Mouse (Mus musculus) cerebellum, postnatal 36 days (tissue): ENCODE data around the gene Tpr.
A peak's percentile ranks its signal among the peaks of the same experiment; 100 is the strongest.

Experiments
- DNase-seq, 2 experiments: peaks; one replicate each; pipeline ENCODE4 v3.0.0; 2021 to 2022; ENCODE audit warnings: mixed read lengths in 2 of 2

Tpr gene

DNA sequence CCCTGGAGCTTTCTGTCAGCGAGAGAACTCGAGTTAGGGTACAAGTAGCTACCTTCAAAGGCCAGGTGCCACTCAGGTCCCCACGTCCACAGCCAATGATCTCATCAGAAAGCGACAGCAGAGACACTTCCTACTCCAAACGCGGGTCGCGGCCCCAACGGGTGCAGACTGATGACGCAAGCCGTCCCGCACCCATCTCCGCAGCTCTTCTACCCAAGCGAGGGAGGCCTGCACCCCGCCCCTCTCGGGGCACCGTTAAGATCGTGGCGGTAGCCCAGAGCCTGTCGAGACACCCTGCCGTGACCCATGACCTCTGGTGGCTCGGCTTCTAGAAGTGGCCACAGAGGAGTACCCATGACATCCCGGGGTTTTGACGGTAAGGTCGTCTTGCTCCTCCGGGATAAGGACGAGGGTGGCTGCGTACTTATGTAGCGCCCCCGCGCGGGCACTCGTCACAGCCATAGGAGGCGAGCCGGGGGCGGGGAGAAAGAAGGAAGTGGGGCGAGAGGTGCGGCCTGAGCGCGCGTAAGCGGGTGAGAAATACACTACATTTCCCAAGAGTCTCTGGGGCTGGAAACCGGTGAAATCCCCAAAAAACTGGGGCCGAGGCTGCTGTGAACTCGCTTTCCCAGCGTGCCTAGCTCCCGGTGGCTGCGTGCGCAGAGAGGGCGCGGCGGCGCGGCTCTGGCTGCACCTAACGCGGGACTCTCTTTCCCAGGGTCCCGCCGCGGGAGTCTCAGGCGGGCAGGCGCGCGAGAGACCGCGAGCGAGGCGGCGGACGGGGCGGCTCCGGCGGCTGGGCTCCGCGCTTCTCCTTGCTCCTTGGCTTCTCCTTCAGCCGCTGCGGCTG is at the start of gene Tpr, which contains the start of gene Odr4:
TSS of gene Tpr (plus strand) at position 201 of the 850 bp plus-strand sequence.
TSS of gene Odr4 (minus strand) at position 443 of the 850 bp plus-strand sequence.
- peak; percentile 99 for DNase-seq

GRCm38 (mm10) chr1:150360864-150361263 is 31.8 kb upstream of the Tpr start:
- no peak for DNase-seq

- DNase-seq: no peak
These were observed 19.7 kb upstream of the Tpr start for GRCm38 (mm10) chr1:150372895-150373294.

DNA sequence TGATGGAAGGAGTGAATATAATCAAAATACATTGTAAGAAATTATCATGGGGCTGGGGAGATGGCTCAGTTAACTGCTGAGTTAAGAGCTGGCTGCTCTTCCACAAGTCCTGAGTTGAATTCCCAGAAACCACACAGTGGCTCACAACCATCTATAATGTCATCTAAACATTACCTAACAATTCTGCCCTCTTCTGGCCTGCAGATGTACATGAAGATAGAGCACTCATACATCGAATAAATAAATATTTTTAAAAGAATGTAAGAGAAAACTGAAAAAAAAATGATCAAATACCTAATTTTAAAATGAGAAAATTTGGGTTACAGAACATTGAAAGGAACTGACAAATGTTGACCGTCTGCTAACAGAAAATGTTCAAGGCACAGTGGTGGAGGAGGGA is 18.4 kb upstream of the Tpr start:
- DNase-seq: no peak

DNA sequence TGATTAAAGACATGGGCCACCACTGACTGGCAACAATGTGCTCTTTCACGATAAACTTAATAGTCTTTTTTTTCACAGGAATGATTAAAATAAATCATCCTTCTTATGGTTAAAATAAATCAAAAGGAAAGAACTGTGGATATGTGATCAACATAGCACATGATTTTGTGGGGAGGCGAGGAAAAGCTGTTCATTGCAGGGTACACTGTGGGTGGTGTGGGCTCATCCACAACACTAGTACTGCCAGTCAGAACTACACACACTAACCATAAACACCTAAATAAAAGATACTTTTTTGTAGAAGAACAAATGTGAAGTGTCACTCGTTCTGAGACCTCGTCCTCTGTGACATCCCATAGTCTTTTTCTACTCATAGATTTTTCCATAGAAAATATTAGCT is 8.5 kb upstream of the Tpr start:
- no peak for DNase-seq

- no peak for DNase-seq
These were observed 5.1 kb upstream of the Tpr start for GRCm38 (mm10) chr1:150387572-150387971.

DNA sequence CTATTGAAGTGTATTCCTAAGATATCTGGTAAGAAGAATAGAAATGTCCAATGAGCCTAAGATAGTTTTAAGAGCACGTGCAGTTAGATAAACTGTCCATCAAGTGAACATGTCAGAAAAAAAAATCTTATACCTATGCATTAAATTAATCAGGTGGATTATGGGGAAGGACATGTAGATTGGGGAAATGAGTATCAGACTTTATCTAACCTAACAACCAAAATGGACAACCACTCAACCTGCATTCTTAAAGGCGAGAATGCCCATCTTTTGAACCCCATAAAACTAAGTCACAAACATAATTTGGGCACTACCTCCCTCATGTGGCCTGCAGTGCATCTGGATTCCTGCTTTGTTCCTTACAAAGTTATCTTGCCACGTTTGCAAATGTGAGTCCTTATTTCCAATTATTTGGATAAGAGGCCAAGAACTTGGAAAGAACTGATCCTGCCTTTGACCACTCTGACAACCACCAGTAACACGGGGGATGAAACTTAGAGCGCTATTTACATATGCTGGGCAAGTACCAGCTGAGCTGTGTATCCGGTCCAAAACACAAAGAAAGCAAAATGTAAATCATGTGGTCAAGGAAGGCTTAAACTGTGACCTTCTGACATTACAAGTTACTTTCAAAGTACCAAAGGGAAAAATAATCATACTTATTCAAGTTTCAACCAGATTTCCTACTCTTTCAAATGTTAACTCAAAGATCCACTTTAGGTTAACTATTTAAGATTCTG is 3.1 kb upstream of the Tpr start:
- no peak for DNase-seq

DNA sequence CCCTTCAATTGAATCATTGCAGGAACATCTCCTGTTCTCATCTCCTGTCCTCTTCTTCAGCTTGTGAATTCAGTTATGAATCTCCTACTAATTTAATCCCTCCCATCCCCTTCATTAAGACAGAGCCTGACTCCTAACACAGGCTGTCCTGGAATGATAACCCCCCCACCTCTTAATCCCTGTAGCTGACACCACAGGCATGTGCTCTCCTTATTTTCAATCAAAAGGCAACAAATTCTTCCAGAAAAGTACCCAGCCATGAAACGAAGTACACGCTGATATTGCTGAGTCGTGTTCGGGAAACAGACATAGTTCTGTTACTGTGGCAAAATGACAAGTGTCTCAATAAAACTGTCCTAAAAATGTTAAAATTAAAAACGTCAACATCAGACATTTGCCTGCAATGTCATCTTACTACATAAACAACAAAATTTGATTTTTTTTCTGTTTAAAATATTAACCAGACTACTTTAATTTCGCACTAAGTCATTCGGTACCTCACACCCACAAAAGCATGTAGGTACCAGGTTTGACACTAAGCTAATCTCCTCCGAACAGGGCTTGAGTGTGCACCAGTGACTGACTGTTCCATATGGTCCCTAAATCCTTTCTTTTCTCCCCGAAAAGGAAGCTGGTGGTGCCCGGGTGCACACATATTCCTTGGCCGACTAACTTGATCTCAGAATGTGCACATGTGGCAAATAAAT is 554 bp upstream of the Tpr start:
- DNase-seq: no peak

DNA sequence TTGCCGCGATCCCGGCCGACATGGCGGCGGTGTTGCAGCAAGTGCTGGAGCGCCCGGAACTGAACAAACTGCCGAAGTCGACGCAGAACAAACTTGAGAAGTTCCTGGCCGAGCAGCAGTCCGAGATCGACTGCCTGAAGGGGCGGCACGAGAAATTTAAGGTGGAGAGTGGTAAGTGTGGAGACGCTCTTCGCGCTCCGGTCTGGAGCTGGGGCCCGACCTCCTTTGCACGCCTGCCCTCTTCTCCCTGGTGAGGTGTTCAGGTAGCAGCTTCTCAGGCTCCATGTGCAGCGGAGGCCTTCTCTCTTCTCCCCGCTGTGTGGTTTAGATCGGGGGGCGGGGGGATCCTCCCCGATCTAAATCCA is 832 bp downstream of the Tpr start:
- DNase-seq: no peak

DNA sequence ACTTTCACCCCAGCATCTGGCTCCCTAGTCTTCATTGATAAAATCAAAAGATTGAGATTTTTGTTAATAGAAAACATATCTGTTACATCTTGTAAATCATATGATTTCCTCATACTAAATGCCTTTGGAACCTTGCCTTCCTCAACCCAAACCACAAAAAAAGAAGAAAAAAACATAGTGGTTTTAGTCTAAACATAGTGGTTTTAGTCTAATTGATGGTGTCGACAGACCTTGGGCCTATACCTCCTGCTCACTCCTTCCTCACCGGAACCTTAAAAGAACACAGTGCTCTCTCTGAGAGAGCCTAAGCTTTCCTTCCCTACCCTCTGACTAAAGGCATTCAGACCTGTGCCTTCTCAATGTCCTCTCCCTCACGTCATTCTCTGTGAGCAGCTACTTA is 3.4 kb downstream of the Tpr start:
- no peak for DNase-seq

DNA sequence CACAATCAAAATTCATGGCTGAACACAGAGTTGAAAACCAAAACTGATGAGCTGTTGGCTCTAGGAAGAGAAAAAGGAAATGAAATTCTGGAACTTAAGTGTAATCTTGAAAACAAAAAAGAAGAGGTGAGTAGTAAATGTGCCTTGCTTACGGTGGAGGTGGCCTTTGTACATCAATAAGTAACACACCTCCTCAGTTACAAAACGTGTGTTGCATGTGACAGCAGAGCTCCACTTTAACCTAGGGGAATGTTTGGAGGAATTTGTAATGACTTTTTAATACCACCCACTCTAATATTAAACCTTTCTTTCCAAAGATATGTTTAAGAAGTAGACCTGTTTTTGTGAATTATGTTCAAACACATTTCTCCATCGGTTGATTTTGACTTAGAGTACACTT is 11.3 kb downstream of the Tpr start:
- DNase-seq: no peak

DNA sequence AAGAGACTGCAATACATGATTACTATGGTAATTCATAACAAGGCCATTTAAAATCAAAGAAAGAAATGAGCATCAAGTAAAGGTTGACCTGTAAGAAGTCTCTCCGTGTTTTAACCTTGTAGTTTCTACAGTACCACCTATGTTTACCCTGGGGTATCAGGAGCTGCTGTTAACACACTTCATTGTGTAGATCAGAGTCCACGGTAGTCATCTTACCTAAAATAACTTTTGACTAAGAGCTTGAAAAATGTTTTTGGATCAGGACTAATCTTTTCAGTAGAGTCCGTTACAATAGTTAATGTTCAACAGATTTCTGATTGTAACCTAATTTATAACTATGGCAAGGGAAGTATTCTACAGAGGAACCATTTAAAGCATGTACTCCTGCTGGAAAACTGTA is 11.9 kb downstream of the Tpr start:
- DNase-seq: no peak

GRCm38 (mm10) chr1:150407285-150407684 is 14.6 kb downstream of the Tpr start:
- DNase-seq: no peak

DNA sequence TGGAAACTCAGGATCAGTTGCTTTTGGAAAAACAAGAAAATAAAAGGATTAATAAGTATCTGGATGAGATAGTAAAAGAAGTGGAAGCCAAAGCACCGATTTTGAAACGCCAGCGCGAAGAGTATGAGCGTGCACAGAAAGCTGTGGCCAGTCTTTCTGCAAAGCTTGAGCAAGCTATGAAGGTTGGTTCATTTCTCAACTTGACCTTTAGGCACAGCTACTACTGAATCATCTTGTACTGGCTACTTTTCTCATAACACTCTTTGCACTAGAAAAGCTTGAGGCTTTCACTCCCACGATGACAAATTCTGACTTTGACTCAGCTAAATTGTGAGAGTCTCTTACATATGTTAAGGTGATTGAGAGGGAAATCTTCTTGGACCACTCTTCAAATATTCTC is 17.4 kb downstream of the Tpr start:
- DNase-seq: no peak

DNA sequence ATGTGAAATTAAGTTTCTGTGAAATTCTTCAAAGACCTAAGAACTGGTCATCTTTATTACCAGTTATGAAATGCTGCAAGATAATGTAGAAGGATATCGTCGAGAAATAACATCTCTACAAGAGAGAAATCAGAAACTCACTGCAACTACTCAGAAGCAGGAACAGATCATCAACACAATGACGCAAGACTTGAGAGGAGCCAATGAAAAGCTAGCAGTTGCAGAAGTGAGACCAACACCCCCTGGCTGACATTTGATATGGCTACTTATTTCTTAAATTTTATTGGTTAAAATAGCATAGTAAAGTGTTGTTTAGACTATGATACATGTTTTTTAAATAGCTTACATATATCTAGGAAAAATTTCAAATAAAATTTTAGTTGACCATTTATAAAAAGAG is 23.4 kb downstream of the Tpr start:
- DNase-seq: no peak

- no peak for DNase-seq
These were observed 25.8 kb downstream of the Tpr start for GRCm38 (mm10) chr1:150418426-150418825.

DNA sequence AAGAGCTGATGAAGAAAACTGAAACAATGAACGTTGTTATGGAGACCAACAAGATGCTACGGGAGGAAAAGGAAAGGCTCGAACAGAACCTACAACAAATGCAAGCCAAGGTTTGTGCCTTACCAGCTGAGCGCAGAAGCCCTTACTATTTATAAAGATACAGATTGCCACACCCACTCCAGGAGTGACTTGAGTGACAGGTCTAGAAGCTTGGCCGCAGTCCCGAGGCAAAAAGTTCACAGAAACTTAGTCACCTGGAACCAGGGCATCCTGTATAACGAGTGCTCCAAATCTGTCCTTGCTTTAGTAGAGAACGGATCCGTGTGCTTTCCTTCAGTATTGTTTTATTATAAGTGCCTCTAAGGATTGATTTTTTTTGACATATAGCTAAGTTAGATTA is 33.0 kb downstream of the Tpr start:
- DNase-seq: no peak

DNA sequence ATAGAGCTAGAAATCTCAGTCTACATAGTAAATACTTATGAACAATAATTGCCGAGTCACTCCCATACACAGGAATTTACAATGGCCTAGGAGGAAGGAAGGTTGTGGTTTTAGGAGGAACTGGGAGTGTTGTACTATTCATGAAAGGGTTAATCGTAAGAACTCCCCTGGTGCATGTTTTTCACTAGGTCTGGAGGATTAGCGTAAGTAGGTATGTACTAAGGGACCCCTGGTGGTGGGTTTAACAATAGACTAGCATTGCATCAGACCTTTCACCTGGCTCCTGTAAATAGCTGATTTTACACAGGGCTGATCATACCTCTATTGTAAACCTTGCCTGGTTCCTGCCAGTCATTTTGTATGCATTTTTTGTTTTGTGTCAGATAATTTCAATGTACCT is 33.6 kb downstream of the Tpr start:
- no peak for DNase-seq

DNA sequence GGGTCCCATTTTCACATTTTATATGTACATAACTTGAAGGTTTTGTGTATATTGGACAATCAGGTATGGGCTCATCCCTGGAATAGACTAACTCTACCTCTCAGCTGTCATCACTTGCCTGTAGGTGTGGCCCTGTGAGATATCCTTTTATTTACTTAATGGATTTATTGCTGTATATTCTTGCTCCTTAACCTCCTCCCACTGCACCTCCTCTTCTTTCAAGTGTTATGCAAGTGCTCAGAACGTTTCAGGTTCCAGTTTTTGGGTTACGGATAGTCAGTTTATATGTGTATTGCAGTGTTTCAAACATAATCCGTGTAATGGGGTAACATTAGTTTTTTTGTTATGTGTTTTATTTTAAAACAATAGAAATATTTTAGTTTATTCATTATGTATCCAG is 46.0 kb downstream of the Tpr start:
- DNase-seq: no peak

DNA sequence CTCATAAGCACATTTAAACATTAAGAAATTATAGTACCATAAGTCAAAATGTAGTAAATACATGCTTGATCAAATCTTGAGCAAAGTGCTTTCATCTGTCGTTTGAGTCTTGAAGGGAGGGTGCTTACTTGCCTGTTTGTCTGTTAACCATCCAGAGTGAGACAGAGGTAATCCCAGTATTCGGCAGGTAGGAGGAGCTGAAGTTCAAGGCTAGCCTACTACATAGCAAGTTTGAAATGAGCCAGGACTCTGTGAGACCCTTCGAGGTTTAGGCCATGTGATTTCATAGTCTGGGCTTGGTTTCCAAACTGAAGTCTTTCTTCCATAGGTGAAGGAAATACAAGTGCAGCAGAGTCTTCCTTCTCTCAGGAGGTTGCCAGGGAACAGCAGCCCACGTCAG is 49.1 kb downstream of the Tpr start:
- no peak for DNase-seq

DNA sequence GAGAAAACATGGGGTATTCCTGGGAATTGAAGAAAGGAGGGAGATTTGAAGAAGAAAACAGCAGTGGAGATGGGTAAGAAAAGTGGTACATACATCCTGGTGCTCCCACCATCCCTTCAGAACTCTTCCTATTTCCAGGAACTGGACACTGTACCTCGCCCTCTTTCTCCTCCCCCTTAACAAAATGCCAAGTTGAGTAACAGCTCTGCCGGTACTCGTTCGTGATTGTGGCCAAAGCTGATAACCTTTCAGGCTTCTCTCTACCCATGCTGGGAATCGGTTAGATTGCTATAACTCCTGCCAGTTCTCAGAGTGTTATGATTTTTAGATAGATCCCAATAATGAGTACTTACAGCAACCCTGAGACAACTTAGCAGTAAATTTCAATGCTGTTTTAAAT is 66.3 kb downstream of the Tpr start:
- no peak for DNase-seq

- no peak for DNase-seq
These were observed 67.0 kb downstream of the Tpr start for GRCm38 (mm10) chr1:150459599-150459998.

GRCm38 (mm10) chr1:150460595-150460994 is 68.0 kb downstream of the Tpr start:
- DNase-seq: no peak

GRCm38 (mm10) chr1:150463068-150463467 is 70.4 kb downstream of the Tpr start:
- DNase-seq: no peak
